Mouse (Mus musculus): ENCODE results near the gene Fam155a.

DNA sequence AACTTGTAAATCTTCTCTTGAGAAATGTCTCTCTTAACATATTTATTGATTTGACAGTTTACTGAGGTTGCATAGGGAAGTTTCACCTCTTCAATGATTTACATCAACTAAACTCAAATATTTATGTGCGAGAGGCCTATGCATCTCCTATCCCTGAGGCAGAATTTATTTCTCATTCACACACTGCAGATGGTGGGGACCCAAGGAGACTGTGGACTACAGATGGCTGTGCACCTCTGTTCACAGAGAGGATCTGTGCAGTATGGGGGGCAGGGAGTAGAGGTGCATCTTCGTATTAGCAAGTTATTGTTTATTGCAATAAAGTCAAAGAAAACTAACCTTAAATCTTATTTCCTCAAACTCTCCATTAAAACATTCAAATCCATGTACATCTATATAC, 346.9 kb downstream of the Fam155a start:
- TF ChIP-seq CTCF (IDR thresholded peaks at IDR 0.05; ENCODE audit: insufficient read depth, low read depth, low read length): no peak
- no peak for TF ChIP-seq POLR2A (IDR thresholded peaks at IDR 0.05; ENCODE audit: insufficient read depth, low read depth, low read length)
